Mouse (Mus musculus): ENCODE results near the gene Sdk1. TPM values are rescaled to one million over a fixed set of nuclear protein-coding genes. Genes with fewer than 3 reads are reported as not detected.

Gene Sdk1
- polyA plus RNA-seq, 1 experiment from 2014 or later, result 4.8 TPM

DNA sequence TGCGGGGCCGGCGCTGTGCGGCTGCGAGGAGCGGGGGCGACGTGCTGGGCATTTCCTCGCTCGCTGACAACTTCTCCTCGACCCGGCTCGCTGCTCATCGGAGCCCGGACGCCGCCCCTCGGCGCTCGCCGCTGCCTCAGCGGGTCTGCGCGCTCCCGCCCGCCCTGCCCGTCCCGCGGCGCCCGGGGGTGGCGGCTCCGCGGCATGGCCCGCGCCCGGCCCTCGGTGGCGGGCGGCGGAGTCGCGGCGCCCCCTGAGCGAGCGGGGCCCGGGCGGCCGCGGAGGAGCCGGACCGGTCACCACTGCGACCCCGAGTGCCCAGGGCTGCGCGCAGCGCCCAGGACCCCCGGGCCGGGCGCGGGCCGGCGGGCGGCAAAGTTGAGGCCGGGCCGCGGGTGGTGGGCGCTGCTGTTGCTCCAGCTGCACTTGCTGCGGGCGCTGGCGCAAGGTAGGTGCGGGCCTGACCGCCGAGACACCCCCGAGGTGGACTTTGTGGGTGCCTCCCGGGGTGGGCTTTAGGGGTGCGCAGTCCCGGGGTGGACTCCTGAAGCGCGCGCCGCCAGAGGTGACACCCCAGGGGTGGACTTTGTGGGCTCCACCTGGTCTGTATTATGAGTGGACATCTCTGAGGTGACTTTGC, 475 bp downstream of the Sdk1 start:
- Histone ChIP-seq H3K4me3 (ENCODE audit: low read depth, low read length) (peak overlapping the region; percentile 70), H3K27ac (ENCODE audit: low read depth) (no peak overlapping the region), H3K36me3 (ENCODE audit: control insufficient read depth, insufficient read depth, low read length) (no peaks in the 10 kb centered on the region), H3K4me1 (replicated peaks; ENCODE audit: control insufficient read depth, insufficient read depth, low read length) (peaks cover 22% of the 10 kb centered on the region), H3K4me2 (ENCODE audit: low read length) (peak overlapping the region; percentile 88), H3K9ac (ENCODE audit: low read length) (peak overlapping the region; percentile 73), H3K9me3 (ENCODE audit: control insufficient read depth, low read length) (no peaks in the 10 kb centered on the region), H3K27me3 (replicated peaks; ENCODE audit: control insufficient read depth, insufficient read depth, low read length) (peaks cover 29% of the 10 kb centered on the region)
- ATAC-seq (replicated peaks; ENCODE audit: low FRiP score, low TSS enrichment, low read depth) (no peak), DNase-seq (ENCODE audit: low spot score) (peak; percentile 54)
- WGBS, result under 1% methylated on average over 53 of the region's 82 CpGs

DNA sequence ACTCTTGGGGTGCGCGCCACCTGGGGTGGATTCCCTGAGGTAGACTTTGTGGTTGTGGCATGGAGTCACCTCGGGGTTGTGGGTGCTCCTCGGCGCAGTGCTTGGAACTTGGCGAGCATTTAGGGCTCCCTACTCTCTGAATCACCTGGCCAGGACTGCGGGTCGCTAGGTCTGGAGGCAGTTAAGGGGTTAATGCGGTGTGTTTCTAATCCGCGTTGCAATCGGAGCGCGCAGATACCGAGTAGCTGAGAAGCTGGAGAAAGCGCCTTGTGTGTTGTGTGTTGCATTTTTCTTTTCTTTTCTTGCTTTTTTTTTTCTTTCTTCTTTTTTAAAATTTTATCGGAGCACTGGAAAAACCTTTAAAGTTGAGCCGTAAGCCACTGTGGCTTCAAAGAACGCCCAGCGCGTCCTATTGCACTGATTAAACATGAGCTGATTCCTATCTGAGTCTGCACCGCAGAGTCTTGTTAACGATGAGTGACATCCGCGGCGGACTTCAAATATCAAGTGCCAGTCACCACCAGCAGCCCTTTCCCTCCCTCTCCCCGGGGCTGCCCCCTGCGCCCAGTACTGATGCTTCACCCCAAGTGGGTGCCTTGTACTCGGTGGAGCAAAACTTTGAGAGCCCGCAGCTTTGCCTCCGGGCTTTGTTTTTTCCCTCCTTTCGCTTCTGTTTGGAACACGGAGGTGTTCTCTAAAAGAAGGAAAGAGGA, 2.1 kb downstream of the Sdk1 start:
- ATAC-seq (replicated peaks; ENCODE audit: low FRiP score, low TSS enrichment, low read depth), result no peak
- Histone ChIP-seq H3K9ac (ENCODE audit: low read length) (peak overlapping the region; percentile 43), H3K36me3 (ENCODE audit: control insufficient read depth, insufficient read depth, low read length) (no peaks in the 10 kb centered on the region), H3K4me2 (ENCODE audit: low read length) (peak overlapping the region; percentile 88), H3K4me1 (replicated peaks; ENCODE audit: control insufficient read depth, insufficient read depth, low read length) (peaks cover 22% of the 10 kb centered on the region), H3K27me3 (replicated peaks; ENCODE audit: control insufficient read depth, insufficient read depth, low read length) (peaks cover 29% of the 10 kb centered on the region), H3K4me3 (ENCODE audit: low read depth, low read length) (peak overlapping the region; percentile 70), H3K9me3 (ENCODE audit: control insufficient read depth, low read length) (no peaks in the 10 kb centered on the region), H3K27ac (ENCODE audit: low read depth) (no peak overlapping the region)
- peak; percentile 66 for DNase-seq (ENCODE audit: low spot score)
- 4% methylated on average over 33 of the region's 33 CpGs for WGBS

DNA sequence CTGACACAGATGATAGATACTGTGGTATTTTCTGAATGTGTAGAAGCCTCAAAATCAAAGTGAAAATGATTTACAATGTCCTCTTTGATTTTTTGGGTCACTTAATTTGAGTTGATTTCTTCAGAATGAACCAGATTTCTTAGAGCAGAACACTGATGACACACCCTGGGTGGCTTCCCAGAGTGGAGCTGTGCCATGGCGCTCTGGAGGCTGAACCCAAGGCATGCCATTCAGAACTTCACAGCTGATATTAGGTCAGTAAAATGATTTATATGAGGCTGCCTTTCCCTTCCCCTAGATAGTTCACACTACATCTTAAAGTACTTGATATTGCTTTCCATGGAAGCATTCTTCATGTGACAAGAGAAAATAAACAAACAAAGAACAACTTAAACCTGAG, 23.0 kb downstream of the Sdk1 start:
- WGBS, result 89% methylated on average over 1 of the region's 1 CpGs
- Histone ChIP-seq H3K9ac (ENCODE audit: low read length) (no peak overlapping the region), H3K4me1 (replicated peaks; ENCODE audit: control insufficient read depth, insufficient read depth, low read length) (no peaks in the 10 kb centered on the region), H3K4me3 (ENCODE audit: low read depth, low read length) (no peak overlapping the region), H3K9me3 (ENCODE audit: control insufficient read depth, low read length) (no peaks in the 10 kb centered on the region), H3K4me2 (ENCODE audit: low read length) (no peak overlapping the region), H3K36me3 (ENCODE audit: control insufficient read depth, insufficient read depth, low read length) (peaks cover 3% of the 10 kb centered on the region; the same call in 1 of the 2 replicates), H3K27me3 (replicated peaks; ENCODE audit: control insufficient read depth, insufficient read depth, low read length) (no peaks in the 10 kb centered on the region), H3K27ac (ENCODE audit: low read depth) (no peak overlapping the region)
- no peak for DNase-seq (ENCODE audit: low spot score)
- ATAC-seq (replicated peaks; ENCODE audit: low FRiP score, low TSS enrichment, low read depth), result no peak

DNA sequence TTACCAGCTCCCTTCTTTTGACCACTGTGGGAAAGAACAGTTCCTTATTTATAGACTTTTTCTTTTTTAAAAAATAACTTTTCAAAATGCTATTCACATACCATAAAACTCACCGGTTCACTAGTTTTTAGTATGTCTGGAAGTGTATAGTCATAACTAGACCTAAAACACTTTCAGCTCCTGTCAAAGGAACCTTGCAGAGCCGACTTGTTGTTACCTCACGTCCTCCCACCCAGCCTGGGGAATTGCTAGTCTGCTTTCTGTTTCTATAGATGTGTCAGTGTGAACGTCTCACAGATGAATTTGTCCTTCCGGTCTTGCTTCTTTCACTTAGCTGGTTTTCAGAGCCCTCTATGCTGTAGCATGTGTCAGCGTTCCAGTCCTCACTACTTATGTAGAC, 35.8 kb downstream of the Sdk1 start:
- Histone ChIP-seq H3K27ac (ENCODE audit: low read depth) (no peak overlapping the region), H3K4me3 (ENCODE audit: low read depth, low read length) (no peak overlapping the region), H3K27me3 (replicated peaks; ENCODE audit: control insufficient read depth, insufficient read depth, low read length) (no peaks in the 10 kb centered on the region), H3K9ac (ENCODE audit: low read length) (no peak overlapping the region), H3K9me3 (ENCODE audit: control insufficient read depth, low read length) (no peaks in the 10 kb centered on the region), H3K4me1 (replicated peaks; ENCODE audit: control insufficient read depth, insufficient read depth, low read length) (no peaks in the 10 kb centered on the region), H3K36me3 (ENCODE audit: control insufficient read depth, insufficient read depth, low read length) (no peaks in the 10 kb centered on the region), H3K4me2 (ENCODE audit: low read length) (no peak overlapping the region)
- ATAC-seq (replicated peaks; ENCODE audit: low FRiP score, low TSS enrichment, low read depth) (no peak), DNase-seq (ENCODE audit: low spot score) (no peak)
- WGBS, result 76% methylated on average over 6 of the region's 6 CpGs

DNA sequence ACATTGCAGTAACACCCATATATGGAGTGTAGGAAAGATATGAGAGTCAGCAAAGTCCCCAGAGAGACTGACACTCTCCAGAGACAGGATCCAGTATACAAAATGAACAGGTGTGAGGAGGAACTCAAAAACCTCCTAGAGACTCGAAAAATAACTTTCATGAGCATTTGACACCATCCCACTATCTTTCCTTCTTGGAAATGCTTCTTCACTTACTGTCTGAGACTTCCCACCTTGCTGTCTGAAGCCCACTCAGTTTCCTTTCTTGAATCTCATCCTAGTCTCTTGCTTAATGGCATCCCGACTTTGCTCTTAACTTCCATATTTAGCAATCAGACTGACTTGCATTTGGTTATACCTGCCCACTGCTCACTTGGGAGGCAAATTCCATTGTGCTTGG, 40.5 kb downstream of the Sdk1 start:
- no peaks in the 10 kb centered on the region for H3K9me3 ChIP-seq (ENCODE audit: control insufficient read depth, low read length)
- no peaks in the 10 kb centered on the region for H3K36me3 ChIP-seq (ENCODE audit: control insufficient read depth, insufficient read depth, low read length)
- DNase-seq (ENCODE audit: low spot score) (no peak), ATAC-seq (replicated peaks; ENCODE audit: low FRiP score, low TSS enrichment, low read depth) (no peak)
- H3K4me2 ChIP-seq (ENCODE audit: low read length), result no peak overlapping the region
- WGBS, result 62% methylated on average over 2 of the region's 2 CpGs
- H3K27ac ChIP-seq (ENCODE audit: low read depth), result no peak overlapping the region
- H3K9ac ChIP-seq (ENCODE audit: low read length), result no peak overlapping the region
- H3K4me1 ChIP-seq (replicated peaks; ENCODE audit: control insufficient read depth, insufficient read depth, low read length), result no peaks in the 10 kb centered on the region
- H3K27me3 ChIP-seq (replicated peaks; ENCODE audit: control insufficient read depth, insufficient read depth, low read length), result no peaks in the 10 kb centered on the region
- no peak overlapping the region for H3K4me3 ChIP-seq (ENCODE audit: low read depth, low read length)

DNA sequence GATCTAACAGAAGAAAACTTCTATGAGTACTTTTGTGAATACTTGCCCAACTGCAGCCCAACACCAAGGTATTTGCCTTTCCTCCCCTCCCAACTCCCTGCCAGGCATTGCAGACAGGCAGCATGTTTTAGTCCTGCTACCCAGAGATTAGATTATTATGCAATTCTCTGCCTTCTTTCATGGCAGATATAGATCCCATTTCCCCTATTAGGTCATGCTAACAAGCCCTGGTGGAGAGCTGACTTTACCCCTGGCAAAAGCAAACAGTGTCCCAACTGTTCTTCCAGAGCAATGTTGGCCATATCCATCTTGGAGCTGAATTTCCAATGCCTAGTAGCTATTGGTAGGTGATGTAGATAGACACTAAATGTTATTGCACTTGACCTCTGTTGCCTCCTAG, 48.3 kb downstream of the Sdk1 start:
- Histone ChIP-seq H3K36me3 (ENCODE audit: control insufficient read depth, insufficient read depth, low read length) (no peaks in the 10 kb centered on the region), H3K27ac (ENCODE audit: low read depth) (no peak overlapping the region), H3K4me2 (ENCODE audit: low read length) (no peak overlapping the region), H3K9me3 (ENCODE audit: control insufficient read depth, low read length) (no peaks in the 10 kb centered on the region), H3K27me3 (replicated peaks; ENCODE audit: control insufficient read depth, insufficient read depth, low read length) (no peaks in the 10 kb centered on the region), H3K4me1 (replicated peaks; ENCODE audit: control insufficient read depth, insufficient read depth, low read length) (no peaks in the 10 kb centered on the region), H3K9ac (ENCODE audit: low read length) (no peak overlapping the region), H3K4me3 (ENCODE audit: low read depth, low read length) (no peak overlapping the region)
- DNase-seq (ENCODE audit: low spot score), result no peak
- no peak for ATAC-seq (replicated peaks; ENCODE audit: low FRiP score, low TSS enrichment, low read depth)

DNA sequence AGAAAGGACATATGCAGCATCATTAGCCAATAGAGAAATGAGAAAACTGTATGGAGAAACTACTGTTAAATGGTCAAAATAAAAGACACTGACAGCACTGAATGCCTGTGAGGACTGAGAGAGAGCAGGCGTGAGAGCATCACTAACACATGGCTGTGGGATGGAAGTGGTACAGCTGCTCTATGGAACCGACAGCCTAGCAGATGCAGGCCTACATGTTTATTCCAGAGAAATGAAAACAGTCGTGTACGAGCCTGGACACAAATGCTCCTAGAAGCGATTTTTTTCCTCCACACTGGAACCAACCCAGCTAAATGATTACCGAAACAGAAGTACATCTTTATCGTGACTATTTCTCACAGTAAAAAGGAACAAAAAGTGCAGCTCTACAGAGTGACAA, 54.0 kb downstream of the Sdk1 start:
- Histone ChIP-seq H3K4me3 (ENCODE audit: low read depth, low read length) (no peak overlapping the region), H3K36me3 (ENCODE audit: control insufficient read depth, insufficient read depth, low read length) (no peaks in the 10 kb centered on the region), H3K27me3 (replicated peaks; ENCODE audit: control insufficient read depth, insufficient read depth, low read length) (no peaks in the 10 kb centered on the region), H3K4me1 (replicated peaks; ENCODE audit: control insufficient read depth, insufficient read depth, low read length) (no peaks in the 10 kb centered on the region), H3K4me2 (ENCODE audit: low read length) (no peak overlapping the region), H3K9ac (ENCODE audit: low read length) (no peak overlapping the region), H3K27ac (ENCODE audit: low read depth) (peak overlapping the region; percentile 47; the same call in 1 of the 2 replicates), H3K9me3 (ENCODE audit: control insufficient read depth, low read length) (no peaks in the 10 kb centered on the region)
- no peak for DNase-seq (ENCODE audit: low spot score)
- WGBS, result 56% methylated on average over 7 of the region's 7 CpGs
- no peak for ATAC-seq (replicated peaks; ENCODE audit: low FRiP score, low TSS enrichment, low read depth)

DNA sequence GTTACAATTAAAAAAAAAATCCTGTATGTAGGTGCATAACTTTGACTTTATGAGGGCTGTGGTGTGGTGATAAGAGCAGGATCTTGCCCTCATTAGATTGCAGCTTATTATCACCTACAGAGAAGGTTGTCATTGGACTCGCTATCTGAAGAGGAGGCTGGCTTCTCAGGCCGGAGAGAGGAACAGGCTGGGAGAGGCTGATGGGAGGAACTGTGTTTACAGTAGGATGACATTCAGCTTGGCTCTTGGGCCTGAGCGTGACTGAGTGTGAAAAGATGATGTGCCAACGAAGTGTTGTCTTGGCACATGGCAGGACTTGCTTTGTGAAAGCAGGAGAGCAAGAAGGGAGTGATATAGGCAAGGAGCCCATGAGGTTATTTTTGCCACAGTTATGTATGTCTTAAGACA, 61.0 kb downstream of the Sdk1 start:
- no peaks in the 10 kb centered on the region for H3K36me3 ChIP-seq (ENCODE audit: control insufficient read depth, insufficient read depth, low read length)
- peaks cover 10% of the 10 kb centered on the region for H3K4me1 ChIP-seq (replicated peaks; ENCODE audit: control insufficient read depth, insufficient read depth, low read length)
- H3K27ac ChIP-seq (ENCODE audit: low read depth), result no peak overlapping the region
- ATAC-seq (replicated peaks; ENCODE audit: low FRiP score, low TSS enrichment, low read depth) (no peak), DNase-seq (ENCODE audit: low spot score) (no peak)
- 40% methylated on average over 4 of the region's 4 CpGs for WGBS
- H3K9ac ChIP-seq (ENCODE audit: low read length), result no peak overlapping the region
- no peak overlapping the region for H3K4me3 ChIP-seq (ENCODE audit: low read depth, low read length)
- no peaks in the 10 kb centered on the region for H3K9me3 ChIP-seq (ENCODE audit: control insufficient read depth, low read length)
- no peak overlapping the region for H3K4me2 ChIP-seq (ENCODE audit: low read length)
- no peaks in the 10 kb centered on the region for H3K27me3 ChIP-seq (replicated peaks; ENCODE audit: control insufficient read depth, insufficient read depth, low read length)

DNA sequence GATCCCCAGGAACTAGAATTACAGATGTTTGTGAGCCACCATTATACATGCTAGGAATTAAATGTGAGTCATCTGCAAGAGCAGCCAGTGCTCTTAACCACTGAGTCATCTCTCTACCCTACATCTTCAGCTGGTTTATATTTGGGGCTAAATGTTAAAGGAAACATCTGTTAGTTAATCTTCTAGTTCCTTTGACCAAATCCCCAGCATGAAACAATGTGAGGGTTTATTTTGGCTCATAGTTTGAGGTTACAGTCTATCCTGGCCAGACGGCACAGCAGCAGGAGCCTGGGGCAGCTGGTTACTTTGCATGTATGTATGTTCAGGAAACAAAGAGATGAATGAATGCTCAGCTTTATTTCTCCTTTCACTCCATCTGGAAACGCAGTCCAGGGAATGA, 62.5 kb downstream of the Sdk1 start:
- Histone ChIP-seq H3K9ac (ENCODE audit: low read length) (no peak overlapping the region), H3K36me3 (ENCODE audit: control insufficient read depth, insufficient read depth, low read length) (no peaks in the 10 kb centered on the region), H3K27me3 (replicated peaks; ENCODE audit: control insufficient read depth, insufficient read depth, low read length) (no peaks in the 10 kb centered on the region), H3K9me3 (ENCODE audit: control insufficient read depth, low read length) (no peaks in the 10 kb centered on the region), H3K4me2 (ENCODE audit: low read length) (no peak overlapping the region), H3K4me3 (ENCODE audit: low read depth, low read length) (no peak overlapping the region), H3K27ac (ENCODE audit: low read depth) (no peak overlapping the region), H3K4me1 (replicated peaks; ENCODE audit: control insufficient read depth, insufficient read depth, low read length) (peaks cover 10% of the 10 kb centered on the region)
- ATAC-seq (replicated peaks; ENCODE audit: low FRiP score, low TSS enrichment, low read depth) (no peak), DNase-seq (ENCODE audit: low spot score) (no peak)
- 59% methylated on average over 2 of the region's 2 CpGs for WGBS

Measured in intestine, embryonic 14.5 days (tissue).